Mouse (Mus musculus): ENCODE data around the gene Galnt18.

DNA sequence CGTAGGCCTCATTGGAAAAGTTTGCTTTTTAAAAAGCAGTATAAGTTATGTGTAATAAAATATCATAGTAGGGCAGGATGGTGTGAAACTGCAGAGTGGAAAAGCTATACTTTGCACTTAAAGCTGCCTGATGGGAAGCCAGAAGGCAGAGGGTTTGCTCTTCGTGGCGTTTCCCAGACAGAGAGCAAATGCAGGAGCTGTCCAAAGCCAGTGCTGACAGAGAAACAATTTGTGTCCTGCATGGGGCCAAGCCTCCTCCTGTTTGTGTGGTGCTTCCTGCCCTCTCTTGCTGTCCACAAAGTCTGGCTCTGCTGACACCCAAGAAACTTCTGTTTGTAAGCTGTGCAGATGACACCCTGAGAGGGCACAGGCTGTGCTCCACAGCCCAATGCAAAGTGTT is 220.8 kb downstream of the Galnt18 start:
- TF ChIP-seq POLR2A (IDR thresholded peaks at IDR 0.05; ENCODE audit: low read depth, low read length): no peak
- no peak for TF ChIP-seq CTCF (IDR thresholded peaks at IDR 0.05; ENCODE audit: extremely low read depth, insufficient read length, insufficient replicate concordance, low read depth, low read length)

All from small intestine, adult 2 months (tissue).